ENCODE assay signal across 9 mouse cellular contexts in genomic region chr9:65679181-65679761, GRCm38 (mm10). TPM values are rescaled to one million over a fixed set of nuclear protein-coding genes. Genes with fewer than 3 reads are reported as not detected.
DNase-seq lines count a peak whose midpoint lies in the region; ATAC-seq lines count a peak whose summit lies in the region.
"Had no signal": no experiment of that assay in that cellular context is flagged by ENCODE, and none has a peak within 500 bp of the region (broad histone marks: within the 10 kb centered on the region; RNA-seq: fewer than 3 reads in every experiment).

No protein-coding gene starts in this region.

- H3K4me1 ChIP-seq in forebrain, embryonic 11.5 days (replicated peaks; ENCODE audit: control insufficient read depth, insufficient read depth, low read length) = peaks cover 16% of the 10 kb centered on the region; the same call in 1 of the 2 replicates
- H3K4me1 ChIP-seq in midbrain, embryonic 10.5 days = peaks cover 60% of the 10 kb centered on the region

- WGBS in forebrain, embryonic 11.5 days = 38% methylated on average over 5 of the region's 5 CpGs
- 36% methylated on average over 5 of the region's 5 CpGs for WGBS in midbrain, embryonic 10.5 days

- H3K27ac ChIP-seq in forebrain, embryonic 11.5 days (ENCODE audit: low read depth, low read length) = no peak overlapping the region
- peak overlapping the region; percentile 64 for H3K27ac ChIP-seq in midbrain, embryonic 10.5 days (replicated peaks)

- ATAC-seq in forebrain, embryonic 11.5 days (replicated peaks; ENCODE audit: low FRiP score) = no peak

- H3K9me3 ChIP-seq in forebrain, embryonic 11.5 days (ENCODE audit: control insufficient read depth, low read length) = no peaks in the 10 kb centered on the region
- no peaks in the 10 kb centered on the region for H3K9me3 ChIP-seq in midbrain, embryonic 10.5 days (replicated peaks)
- H3K9me3 ChIP-seq: G1E had no signal

- peak; percentile 46 to 66 for DNase-seq in right cerebral cortex, postnatal 10 days (ENCODE audit: low spot score in 2 of 2)
- no peak for DNase-seq in right cerebral cortex, postnatal 36 days (ENCODE audit: low spot score in 2 of 2)
- no peak for DNase-seq in forebrain, embryonic 11.5 days (ENCODE audit: low spot score)
- DNase-seq in heart, postnatal 14 days = peak; percentile 69 to 73
- peak; percentile 70 to 81 for DNase-seq in kidney, postnatal 36 days
- no peak for DNase-seq in midbrain, embryonic 10.5 days (ENCODE audit: low spot score)
- DNase-seq in thymus, adult 18-20 months = no peak
- no peak for DNase-seq in layer of hippocampus, adult 11-12 months (ENCODE audit: low spot score)

- H3K4me3 ChIP-seq in forebrain, embryonic 11.5 days (ENCODE audit: low read depth, low read length) = no peak overlapping the region
- H3K4me3 ChIP-seq in midbrain, embryonic 10.5 days = peak overlapping the region; percentile 40

- no peaks in the 10 kb centered on the region for H3K27me3 ChIP-seq in forebrain, embryonic 11.5 days (ENCODE audit: control insufficient read depth, insufficient read depth, low read length)
- no peaks in the 10 kb centered on the region for H3K27me3 ChIP-seq in midbrain, embryonic 10.5 days (ENCODE audit: low read depth, poor library complexity, severe bottlenecking)

- intact Hi-C loops in heart, postnatal 14 days (cut with DNase I) = no loop called here

- peak overlapping the region; percentile 44 for H3K9ac ChIP-seq in forebrain, embryonic 11.5 days (ENCODE audit: low read length)

- peak overlapping the region; percentile 87 for H3K4me2 ChIP-seq in forebrain, embryonic 11.5 days (ENCODE audit: low read depth, low read length, severe bottlenecking)

- no peaks in the 10 kb centered on the region for H3K36me3 ChIP-seq in forebrain, embryonic 11.5 days (ENCODE audit: control insufficient read depth, insufficient read depth, low read length)
- H3K36me3 ChIP-seq in midbrain, embryonic 10.5 days = peaks cover 3% of the 10 kb centered on the region; the same call in 1 of the 2 replicates

RNA-seq across cellular contexts. Expression of gene Oaz2, which starts 11.5 kb away (rescaled TPM):
- polyA plus RNA-seq in forebrain, embryonic 11.5 days (2014; fragmentation: Nextera tagmentation; extraction: Ambion mirVana) = 208 and 218 TPM in 2 replicates
- total RNA-seq in heart, postnatal 14 days (2021) = 100 to 1,000 TPM; 265 to 267 TPM
- polyA plus RNA-seq in midbrain, embryonic 10.5 days (2016; fragmentation: Nextera tagmentation; extraction: Ambion mirVana) = 234 and 269 TPM in 2 replicates

RNA-seq across cellular contexts. Expression of gene Rbpms2, which starts 49.8 kb away (rescaled TPM):
- polyA plus RNA-seq in forebrain, embryonic 11.5 days (2014; fragmentation: Nextera tagmentation; extraction: Ambion mirVana) = 20.3 and 23.6 TPM in 2 replicates
- total RNA-seq in heart, postnatal 14 days (2021) = 10 to 100 TPM; 39.1 to 40.7 TPM
- polyA plus RNA-seq in midbrain, embryonic 10.5 days (2016; fragmentation: Nextera tagmentation; extraction: Ambion mirVana) = 33.2 and 39.4 TPM in 2 replicates

Comparison
In these comparisons a context has a peak if more than half of its experiments do, and no peak if none do; other contexts are left out.
1. DNase-seq: peak in right cerebral cortex, postnatal 10 days (2 of 2), heart, postnatal 14 days (2 of 2) and kidney, postnatal 36 days (2 of 2); none in right cerebral cortex, postnatal 36 days (0 of 2), forebrain, embryonic 11.5 days (single experiment), midbrain, embryonic 10.5 days (single experiment), thymus, adult 18-20 months (0 of 2) and layer of hippocampus, adult 11-12 months (single experiment).